Mouse (Mus musculus) bone marrow, adult 2 months (tissue): Measurements from ENCODE around the gene Mme. TPM values are rescaled to one million over a fixed set of nuclear protein-coding genes. Genes with fewer than 3 reads are reported as not detected.

ENCODE experiments used
- H3K27ac ChIP-seq: fragments of 200-500 bp; 2 replicates; pipeline ENCODE4 v1.5.1; 2012; ENCODE audit warnings: low read depth, mild to moderate bottlenecking, control low read depth, inconsistent platforms, low read length; ENCODE audit not compliant: control insufficient read depth, poor library complexity, insufficient read depth
- H3K4me1 ChIP-seq: fragments of 200-500 bp; 2 replicates; pipeline ENCODE4 v1.6.1; 2011; ENCODE audit warnings: low read length; ENCODE audit not compliant: control insufficient read depth, insufficient read depth
- H3K4me3 ChIP-seq: fragments of 200-500 bp; replicated peaks from 2 replicates; pipeline ENCODE3; 2011; ENCODE audit warnings: mild to moderate bottlenecking, low read depth, low read length, control low read depth; ENCODE audit not compliant: control insufficient read depth
- CTCF ChIP-seq: fragments of 200-500 bp; IDR thresholded peaks from 2 replicates; pipeline ENCODE4 v1.5.1; 2011; ENCODE audit warnings: low read length, control low read depth; ENCODE audit not compliant: control insufficient read depth, insufficient read depth
- POLR2A ChIP-seq: fragments of 200-500 bp; IDR thresholded peaks from 2 replicates; pipeline ENCODE4 v1.6.1; 2011; ENCODE audit warnings: low read depth, mild to moderate bottlenecking, control low read depth, low read length, borderline replicate concordance; ENCODE audit not compliant: control insufficient read depth
- WGBS: fragments of 180-500 bp; shearing (Covaris S2); methylation state at CpG from one replicate; pipeline ENCODE4 v1.1.7; 2018; 5-methylcytosine and 5-hydroxymethylcytosine counted together
- polyA plus RNA-seq: library from polyadenylated mRNA; stranded (reverse); fragments of >200 nt; gene quantifications from 2 replicates; pipeline ENCODE4 v1.2.4, GENCODE M21; 2011; ENCODE audit warnings: low replicate concordance; ENCODE audit not compliant: missing spikeins, insufficient read depth, insufficient read length

Gene Mme
- polyA plus RNA-seq, 1 experiment: 6.1 TPM

DNA sequence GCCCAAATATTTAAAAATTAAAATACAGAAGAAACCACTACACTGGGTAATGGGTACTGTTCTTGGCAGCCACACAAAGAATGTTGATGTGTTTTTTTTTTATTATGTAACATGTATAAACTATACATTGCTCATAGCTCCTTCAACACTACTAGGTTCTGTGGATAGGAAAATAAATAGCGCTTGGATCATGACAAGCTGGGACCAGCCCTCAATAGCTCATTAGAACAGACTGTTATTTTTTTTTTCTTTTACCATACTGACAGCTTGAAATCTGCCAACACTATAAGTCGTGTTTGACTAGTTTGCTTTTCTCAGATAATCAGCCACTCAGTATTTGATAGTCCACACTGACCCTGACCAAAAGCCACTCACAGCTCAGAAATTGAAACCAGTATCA, 150.0 kb downstream of the Mme start:
- WGBS: 66% methylated on average over 2 of the region's 2 CpGs
- TF ChIP-seq POLR2A: no peak
- TF ChIP-seq CTCF: no peak
- H3K27ac ChIP-seq: no peak overlapping the region
- no peak overlapping the region for H3K4me3 ChIP-seq
- H3K4me1 ChIP-seq: no peaks in the 10 kb centered on the region

- no peak for TF ChIP-seq CTCF
- TF ChIP-seq POLR2A: no peak
- no peak overlapping the region for H3K27ac ChIP-seq
- H3K4me3 ChIP-seq: no peak overlapping the region
- H3K4me1 ChIP-seq: no peaks in the 10 kb centered on the region
- WGBS: 78% methylated on average over 4 of the region's 4 CpGs
These were observed 153.1 kb downstream of the Mme start for GRCm38 (mm10) chr3:63394424-63394941.

GRCm38 (mm10) chr3:63398171-63398570, 156.8 kb downstream of the Mme start:
- no peak for TF ChIP-seq POLR2A
- TF ChIP-seq CTCF: no peak
- no peak overlapping the region for H3K27ac ChIP-seq
- H3K4me1 ChIP-seq: no peaks in the 10 kb centered on the region
- WGBS: 79% methylated on average over 4 of the region's 4 CpGs
- no peak overlapping the region for H3K4me3 ChIP-seq

DNA sequence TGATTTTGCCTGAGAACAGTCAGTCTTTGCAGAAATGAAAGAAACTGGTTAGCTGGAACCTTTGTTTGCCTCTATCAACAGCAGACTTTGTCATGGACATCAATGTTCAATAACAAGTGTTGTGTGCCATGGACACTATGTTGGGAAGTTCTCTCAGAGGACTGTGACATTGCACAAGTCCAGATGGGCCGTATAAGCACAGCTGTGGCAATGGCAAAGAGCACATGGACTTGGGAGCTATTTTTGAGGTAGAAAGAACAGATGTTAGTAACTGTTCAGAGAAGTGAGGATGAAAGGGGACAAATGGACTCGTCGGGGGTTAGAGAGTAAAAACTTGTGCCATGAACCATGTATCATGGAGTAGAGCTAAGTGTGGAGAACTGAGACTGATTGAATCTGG, 165.1 kb downstream of the Mme start:
- TF ChIP-seq POLR2A (no peak), CTCF (no peak)
- Histone ChIP-seq H3K4me3 (no peak overlapping the region), H3K4me1 (no peaks in the 10 kb centered on the region), H3K27ac (no peak overlapping the region)
- WGBS: 78% methylated on average over 3 of the region's 3 CpGs

DNA sequence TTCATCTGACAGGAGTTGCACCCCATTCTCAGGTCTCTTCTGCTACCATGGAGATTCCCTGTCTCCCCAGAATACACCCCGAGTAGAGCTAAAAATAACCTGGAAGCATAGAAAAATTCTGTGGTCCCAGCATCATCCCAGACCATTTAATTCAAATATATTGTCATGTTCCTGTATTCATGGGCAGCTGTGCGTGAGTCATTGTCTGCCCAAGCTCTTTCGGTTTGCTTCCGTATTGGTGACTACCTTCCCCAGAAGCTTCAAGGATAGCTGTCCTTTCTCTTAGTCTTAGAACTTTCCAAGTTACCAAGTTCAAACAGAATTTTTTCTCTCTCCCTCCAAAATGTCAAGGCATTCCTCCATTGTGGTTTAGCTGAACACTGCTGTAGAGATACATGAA, 169.7 kb downstream of the Mme start:
- H3K4me3 ChIP-seq: no peak overlapping the region
- no peak for TF ChIP-seq CTCF
- no peak for TF ChIP-seq POLR2A
- H3K4me1 ChIP-seq: no peaks in the 10 kb centered on the region
- WGBS: 81% methylated on average over 4 of the region's 4 CpGs
- no peak overlapping the region for H3K27ac ChIP-seq

DNA sequence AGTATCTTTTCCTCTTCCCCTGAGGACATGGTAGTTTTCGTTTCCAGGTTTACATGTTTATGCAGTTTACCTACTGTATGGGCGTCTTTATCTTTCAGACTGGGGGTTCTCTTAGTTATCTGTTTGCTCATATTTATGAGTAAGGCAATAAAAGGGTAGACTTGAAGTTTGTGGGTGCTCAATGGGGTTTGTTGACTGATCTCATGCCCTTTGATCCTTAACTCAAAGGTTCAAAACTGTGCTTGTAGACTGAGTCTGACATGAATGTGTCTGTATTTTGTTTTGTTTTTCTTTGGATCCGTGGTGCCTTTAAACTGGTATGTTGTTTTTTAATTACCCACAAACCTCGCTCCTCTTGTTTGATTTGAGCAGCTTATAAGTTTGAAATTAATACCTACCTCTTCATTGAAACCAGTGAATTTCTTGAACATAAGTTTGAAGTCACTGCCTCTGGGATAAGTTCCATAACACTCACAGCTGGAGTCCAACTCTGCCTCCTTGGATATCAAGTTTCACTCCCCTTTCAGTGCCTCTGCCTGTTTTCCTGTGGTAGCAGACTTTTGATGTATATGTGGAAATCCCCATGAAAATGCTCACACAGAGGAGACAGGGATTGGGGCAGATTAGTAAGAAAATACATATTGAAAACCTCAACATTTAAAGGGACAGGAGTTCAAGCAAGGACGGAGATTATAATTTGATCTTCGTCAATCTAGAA, 171.0 kb downstream of the Mme start:
- Histone ChIP-seq H3K4me1 (no peaks in the 10 kb centered on the region), H3K4me3 (no peak overlapping the region), H3K27ac (no peak overlapping the region)
- 72% methylated on average over 6 of the region's 6 CpGs for WGBS
- TF ChIP-seq POLR2A (no peak), CTCF (no peak)

- TF ChIP-seq POLR2A (no peak), CTCF (no peak)
- WGBS: 62% methylated on average over 6 of the region's 6 CpGs
- Histone ChIP-seq H3K4me3 (no peak overlapping the region), H3K4me1 (no peaks in the 10 kb centered on the region), H3K27ac (no peak overlapping the region)
These were observed 171.9 kb downstream of the Mme start for GRCm38 (mm10) chr3:63413046-63413911.

GRCm38 (mm10) chr3:63417284-63417683, 175.9 kb downstream of the Mme start:
- Histone ChIP-seq H3K4me1 (no peaks in the 10 kb centered on the region), H3K27ac (no peak overlapping the region), H3K4me3 (no peak overlapping the region)
- WGBS: 76% methylated on average over 1 of the region's 1 CpGs
- TF ChIP-seq POLR2A (no peak), CTCF (no peak)
